Mouse (Mus musculus) liver, adult 2 months (tissue): Measurements from ENCODE around the gene Vps50.

Experiments
- CTCF ChIP-seq: fragments of 200-500 bp; IDR thresholded peaks from 2 replicates; pipeline ENCODE4 v1.5.1; 2011; ENCODE audit warnings: low read depth, low read length, control low read depth
- POLR2A ChIP-seq: fragments of 200-500 bp; IDR thresholded peaks from 2 replicates; pipeline ENCODE4 v1.6.1; 2011; ENCODE audit warnings: low read length, control low read depth; ENCODE audit not compliant: insufficient read depth; ENCODE audit errors: extremely low read depth

- TF ChIP-seq CTCF (no peak), POLR2A (no peak)
Observed at GRCm38 (mm10) chr6:3511116-3511515, 12.9 kb downstream of the Vps50 start.
